Mouse (Mus musculus) neutrophil, adult 83 days (primary cell): ENCODE data around the gene Rdh5. TPM values are rescaled to one million over a fixed set of nuclear protein-coding genes. Genes with fewer than 3 reads are reported as not detected.

ENCODE experiments used
- total RNA-seq, 2 experiments: library from RNA; stranded (reverse); gene quantifications; one replicate each; pipeline ENCODE4 v1.2.4; 2023

Gene Rdh5
- total RNA-seq, result 1 to 10 TPM; 3.2 to 6.0 TPM

DNA sequence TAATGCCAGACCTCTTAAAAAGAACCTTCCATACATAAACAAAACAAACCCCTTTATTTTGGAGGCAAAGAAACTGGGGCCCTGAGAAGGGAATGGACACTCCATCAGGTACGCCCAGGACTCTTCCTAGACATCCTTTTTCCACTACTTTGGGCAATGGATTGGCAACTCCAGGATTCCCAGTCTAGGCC is at the start of gene Rdh5:
Rdh5 (minus strand) TSS at position 67 of the 191 bp plus-strand sequence.

DNA sequence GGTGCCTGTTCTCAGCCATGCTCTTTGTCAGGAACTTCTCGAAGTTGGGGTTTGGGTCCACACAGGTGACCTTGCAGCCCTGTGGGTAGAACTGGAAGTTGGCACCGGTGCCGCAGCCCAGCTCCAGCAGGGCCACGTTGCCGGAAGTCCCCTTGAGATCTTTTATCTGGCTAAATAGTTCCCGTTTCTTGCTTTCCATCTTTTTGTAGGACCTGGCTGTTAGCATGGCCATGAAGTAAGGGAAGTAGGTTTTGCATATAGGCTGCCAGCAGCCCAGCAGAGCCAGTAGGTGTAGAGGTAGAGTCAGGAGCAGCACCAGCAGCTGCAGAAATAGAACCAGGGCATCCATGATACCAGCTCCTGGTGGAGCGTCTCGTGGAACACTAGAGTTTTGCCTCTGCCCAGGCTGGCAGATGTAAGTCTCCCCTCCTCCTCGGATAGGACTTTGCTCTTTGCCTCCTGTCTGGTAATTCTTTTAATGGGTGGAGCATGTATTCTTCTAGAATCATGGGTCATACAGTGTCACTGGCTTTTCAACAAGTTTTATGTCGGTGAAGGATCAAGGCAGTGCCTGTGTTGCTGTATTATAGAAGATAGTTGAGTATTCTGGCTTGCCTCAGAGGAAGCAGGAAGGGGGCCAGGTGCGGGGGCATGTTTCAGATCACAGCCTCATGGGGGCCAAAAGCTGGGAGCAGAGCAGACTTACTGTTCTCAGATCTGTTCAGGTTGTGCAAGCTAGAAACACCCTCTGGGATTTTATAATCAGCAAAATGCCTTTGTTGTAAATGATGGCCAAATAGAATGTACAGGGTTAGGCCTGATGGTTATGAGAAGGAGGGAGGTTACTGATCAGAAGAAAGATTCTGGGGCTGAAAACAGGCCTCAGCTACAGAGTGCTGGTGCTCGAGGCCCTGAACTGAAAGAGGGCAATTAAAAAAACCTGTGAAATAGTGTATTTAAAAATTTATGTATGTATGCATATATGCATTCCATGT is 38.2 kb upstream of the Rdh5 start, which contains the start of gene Mettl7b:
Mettl7b (minus strand) TSS at position 399 of the 995 bp plus-strand sequence.

DNA sequence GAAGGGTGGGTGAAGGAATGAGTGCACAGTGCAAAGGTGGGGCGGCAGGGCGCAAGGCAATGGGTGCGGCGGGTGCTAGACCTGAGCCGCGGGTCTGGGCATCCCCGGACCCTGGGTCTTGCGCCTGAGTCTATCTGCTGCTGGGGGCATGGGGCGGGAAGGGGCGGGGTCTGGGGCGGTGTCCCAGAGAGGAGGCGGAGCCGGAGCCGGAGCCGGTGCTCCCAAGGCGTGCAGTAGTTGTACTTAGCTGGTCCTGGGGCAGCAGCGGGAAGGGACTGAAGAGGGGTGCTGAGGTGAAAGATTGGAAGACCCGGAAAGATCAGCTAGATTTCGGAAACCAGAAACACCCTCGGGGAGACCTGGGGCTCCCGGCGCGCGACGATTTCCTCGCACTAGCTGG is 10.9 kb upstream of the Rdh5 start, which contains the start of gene Itga7:
Itga7 (plus strand) TSS at position 245 of the 400 bp plus-strand sequence.

DNA sequence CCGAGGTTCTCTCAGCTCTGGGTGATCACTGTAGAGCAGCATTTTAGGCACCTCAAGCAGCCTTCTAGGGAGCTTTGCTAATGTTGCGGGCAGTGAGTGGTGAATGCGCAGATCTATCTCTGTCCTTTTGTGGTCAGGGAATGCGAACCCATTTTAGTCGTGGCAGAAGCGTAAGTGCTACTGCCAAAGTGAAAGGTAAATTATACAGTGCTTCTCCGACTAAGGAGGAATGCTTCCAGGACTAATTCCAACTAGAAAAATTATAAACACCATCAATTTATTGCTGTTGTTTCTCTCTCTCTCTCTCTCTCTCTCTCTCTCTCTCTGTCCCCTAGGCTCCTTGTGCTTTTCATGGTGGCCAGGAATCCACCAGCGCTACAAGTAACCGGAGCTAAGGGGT is 1.2 kb upstream of the Rdh5 start, which contains the start of gene Bloc1s1:
Bloc1s1 (minus strand) TSS at position 101 of the 400 bp plus-strand sequence.

DNA sequence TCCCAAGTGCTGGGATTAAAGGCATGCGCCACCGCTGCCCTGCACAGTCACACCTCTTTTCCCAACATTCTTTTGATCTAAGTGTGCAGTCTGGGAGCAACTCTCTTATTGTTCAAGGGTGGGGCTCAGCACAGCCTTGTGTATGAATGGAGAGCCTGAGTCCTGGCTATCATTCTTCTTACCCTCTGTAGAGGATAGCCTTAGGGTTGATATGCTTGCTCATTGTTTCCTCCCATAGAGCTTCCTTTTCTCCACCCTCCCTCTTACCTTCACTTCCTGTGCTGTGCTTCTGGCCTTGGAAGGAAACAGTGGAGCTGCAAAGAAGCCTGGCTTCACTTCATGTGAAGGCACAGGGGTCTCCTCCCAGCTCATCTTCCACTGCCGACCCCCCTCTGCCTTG is 22.0 kb downstream of the Rdh5 start, which contains the start of gene Cd63:
Cd63 (plus strand) TSS at position 292 of the 400 bp plus-strand sequence.

DNA sequence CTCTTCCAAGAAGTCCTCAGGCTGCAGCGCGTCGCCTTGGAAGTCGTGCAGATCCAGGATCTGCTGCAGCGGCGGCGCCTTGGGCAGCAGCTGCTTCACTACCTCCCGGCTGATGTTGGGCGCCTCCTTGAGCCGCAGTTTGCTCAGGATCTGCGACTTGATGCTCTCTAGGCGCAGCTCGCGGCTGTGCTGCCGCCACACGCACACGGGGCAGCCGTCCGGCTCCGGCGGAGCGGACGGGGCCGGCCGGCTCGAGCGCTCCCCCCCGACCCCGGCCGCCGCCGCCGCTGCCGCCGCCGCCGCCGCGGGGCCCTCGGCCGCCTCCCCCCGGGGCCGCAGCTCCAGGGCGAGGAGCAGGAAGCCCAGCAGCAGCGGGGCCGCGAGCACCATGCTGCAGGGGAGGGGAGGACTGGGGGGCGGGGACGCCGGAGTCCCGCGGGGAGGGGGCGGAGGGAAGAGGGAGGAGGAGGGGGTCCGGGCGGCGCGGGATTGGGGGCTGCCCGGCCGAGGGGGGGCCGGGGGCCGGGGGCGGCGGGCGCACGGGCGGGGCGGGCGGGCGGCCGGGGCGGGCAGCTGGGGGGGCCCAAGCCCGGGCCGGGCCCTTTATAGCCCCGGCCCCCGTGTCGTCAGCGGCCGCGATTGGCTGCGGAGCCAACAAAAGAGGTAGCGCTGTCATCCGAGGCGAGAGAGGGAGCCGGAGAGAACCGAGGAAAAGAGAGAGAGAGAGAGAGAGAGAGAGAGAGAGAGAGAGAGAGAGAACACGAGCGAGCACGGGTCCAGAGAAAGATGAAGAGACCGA is 31.2 kb downstream of the Rdh5 start, which contains the start of gene Gdf11:
Gdf11 (minus strand) TSS at position 423 of the 799 bp plus-strand sequence.

Other genes with a start within 250 kb of the Rdh5 start
- 1 to 10 TPM; 3.1 to 4.9 TPM for gene Suox, start 248.8 kb downstream of the Rdh5 start, total RNA-seq
- 100 to 1,000 TPM; 108 to 111 TPM for gene Rab5b, start 226.6 kb downstream of the Rdh5 start, total RNA-seq
- gene Pmel, start 218.7 kb downstream of the Rdh5 start, total RNA-seq, result 1 to 10 TPM; 2.4 to 3.0 TPM
- gene Cdk2, start 217.9 kb downstream of the Rdh5 start, total RNA-seq, result 10 to 100 TPM; 81.0 to 81.2 TPM
- gene Dgka, start 178.0 kb downstream of the Rdh5 start, total RNA-seq, result 10 to 100 TPM; 42.5 to 51.0 TPM
- gene Pym1, start 175.0 kb downstream of the Rdh5 start, total RNA-seq, result 10 to 100 TPM; 18.2 to 22.3 TPM
- gene Mmp19, start 132.0 kb downstream of the Rdh5 start, total RNA-seq, result 1 to 10 TPM; 6.6 to 7.3 TPM
- 10 to 100 TPM; 59.8 to 65.1 TPM for gene Dnajc14, start 118.8 kb downstream of the Rdh5 start, total RNA-seq
- 1 to 10 TPM; 5.7 to 6.5 TPM for gene Tmem198b, start 118.5 kb downstream of the Rdh5 start, total RNA-seq
- gene Sarnp, start 105.6 kb downstream of the Rdh5 start, total RNA-seq, result 10 to 100 TPM; 34.9 to 38.9 TPM
- 10 to 100 TPM; 20.5 to 25.1 TPM for gene Ormdl2, start 101.2 kb downstream of the Rdh5 start, total RNA-seq
- gene Gdf11, start 31.2 kb downstream of the Rdh5 start, total RNA-seq, result under 1 TPM in 1 of 2 experiments, not detected in 1; 0.13 TPM
- 100 to 1,000 TPM; 136 to 156 TPM for gene Cd63, start 21.9 kb downstream of the Rdh5 start, total RNA-seq
- 10 to 100 TPM; 80.0 to 90.6 TPM for gene Bloc1s1, start 1.1 kb upstream of the Rdh5 start, total RNA-seq
- gene Itga7, start 10.9 kb upstream of the Rdh5 start, total RNA-seq, result under 1 TPM in 1 of 2 experiments, not detected in 1; 0.09 TPM
- not detected for gene Mettl7b, start 38.1 kb upstream of the Rdh5 start, total RNA-seq
- not detected for gene Olfr9, start 66.5 kb upstream of the Rdh5 start, total RNA-seq
- gene Olfr763, start 87.9 kb upstream of the Rdh5 start, total RNA-seq, result not detected
- not detected for gene Olfr764-ps1, start 117.0 kb upstream of the Rdh5 start, total RNA-seq
- not detected for gene Olfr765, start 127.1 kb upstream of the Rdh5 start, total RNA-seq
- not detected for gene Olfr766-ps1, start 146.1 kb upstream of the Rdh5 start, total RNA-seq
- gene Olfr767, start 160.0 kb upstream of the Rdh5 start, total RNA-seq, result not detected
- not detected for gene Olfr768, start 176.5 kb upstream of the Rdh5 start, total RNA-seq
- not detected for gene Olfr769, start 195.0 kb upstream of the Rdh5 start, total RNA-seq
- gene Olfr770, start 216.1 kb upstream of the Rdh5 start, total RNA-seq, result not detected
- gene Olfr771, start 241.9 kb upstream of the Rdh5 start, total RNA-seq, result not detected